Mouse (Mus musculus): ENCODE data around the gene Nrip1. TPM values are rescaled to one million over a fixed set of nuclear protein-coding genes. Genes with fewer than 3 reads are reported as not detected.

Gene Nrip1
- polyA plus RNA-seq, 1 experiment from 2014 or later: 19.1 TPM

GRCm38 (mm10) chr16:76239353-76239752, 134.3 kb downstream of the Nrip1 start:
- no peak for ATAC-seq (ENCODE audit: insufficient read depth)
- no peaks in the 10 kb centered on the region for H3K27me3 ChIP-seq
- H3K9me3 ChIP-seq (replicated peaks): no peaks in the 10 kb centered on the region
- WGBS (ENCODE audit: insufficient replicate concordance): 69% methylated on average over 8 of the region's 8 CpGs
- H3K4me3 ChIP-seq (replicated peaks): no peak overlapping the region
- H3K27ac ChIP-seq (replicated peaks): no peak overlapping the region
- no peaks in the 10 kb centered on the region for H3K4me1 ChIP-seq (replicated peaks)
- no peaks in the 10 kb centered on the region for H3K36me3 ChIP-seq (replicated peaks)
- no peak overlapping the region for H3K9ac ChIP-seq
- no peak overlapping the region for H3K4me2 ChIP-seq

- no peak overlapping the region for H3K4me3 ChIP-seq (replicated peaks)
- no peaks in the 10 kb centered on the region for H3K36me3 ChIP-seq (replicated peaks)
- H3K27me3 ChIP-seq: no peaks in the 10 kb centered on the region
- 70% methylated on average over 4 of the region's 4 CpGs for WGBS (ENCODE audit: insufficient replicate concordance)
- H3K4me1 ChIP-seq (replicated peaks): no peaks in the 10 kb centered on the region
- H3K4me2 ChIP-seq: no peak overlapping the region
- no peak for ATAC-seq (ENCODE audit: insufficient read depth)
- H3K9ac ChIP-seq: no peak overlapping the region
- H3K9me3 ChIP-seq (replicated peaks): no peaks in the 10 kb centered on the region
- H3K27ac ChIP-seq (replicated peaks): no peak overlapping the region
Measured at GRCm38 (mm10) chr16:76238784-76239183, 134.8 kb downstream of the Nrip1 start.
